Mouse (Mus musculus) gastrocnemius, postnatal 10 days (tissue): ENCODE data around the gene Olfr304. TPM values are rescaled to one million over a fixed set of nuclear protein-coding genes. Genes with fewer than 3 reads are reported as not detected.
"Not testable (repeated sequence)": the region's sequence is repeated elsewhere in the genome, so short reads cannot be mapped to it uniquely, and the experiment has no call there.

Experiments used
- DNase-seq: peaks from one replicate; pipeline ENCODE4 v3.0.0; 2021; ENCODE audit warnings: mixed read lengths
- long read RNA-seq, 2 experiments: library from polyadenylated mRNA; stranded (forward); transcript quantifications; one replicate each; pipeline ENCODE4 v2.0.0; 2021
- total RNA-seq, 2 experiments: library from RNA; stranded (reverse); gene quantifications; 2 replicates each; pipeline ENCODE4 v1.2.3; 2021

Gene Olfr304
- not detected for total RNA-seq
- long read RNA-seq, experiment 1, result 0 reads
- long read RNA-seq, experiment 2, result 0 reads

DNA sequence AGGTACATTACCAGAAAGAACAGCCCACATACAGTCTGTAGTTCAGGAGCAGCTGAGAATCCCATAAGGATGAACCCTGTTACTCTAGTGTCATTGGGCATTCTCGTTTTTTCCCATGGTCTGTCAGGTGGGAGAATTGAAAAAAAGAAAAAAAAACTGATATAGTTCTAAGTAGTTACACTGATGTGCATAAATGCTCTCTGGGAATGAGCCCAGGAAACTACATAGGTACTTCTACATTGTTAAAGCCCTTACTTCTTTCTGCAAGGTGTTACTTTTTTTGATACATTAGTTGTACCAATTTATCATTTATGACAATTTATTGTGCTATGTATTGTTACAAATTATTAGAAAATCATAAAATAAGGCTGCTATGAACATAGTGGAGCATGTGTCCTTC, at the start of gene Olfr304:
Olfr304 (minus strand) TSS at position 101 of the 400 bp plus-strand sequence.
- DNase-seq, result no peak

DNA sequence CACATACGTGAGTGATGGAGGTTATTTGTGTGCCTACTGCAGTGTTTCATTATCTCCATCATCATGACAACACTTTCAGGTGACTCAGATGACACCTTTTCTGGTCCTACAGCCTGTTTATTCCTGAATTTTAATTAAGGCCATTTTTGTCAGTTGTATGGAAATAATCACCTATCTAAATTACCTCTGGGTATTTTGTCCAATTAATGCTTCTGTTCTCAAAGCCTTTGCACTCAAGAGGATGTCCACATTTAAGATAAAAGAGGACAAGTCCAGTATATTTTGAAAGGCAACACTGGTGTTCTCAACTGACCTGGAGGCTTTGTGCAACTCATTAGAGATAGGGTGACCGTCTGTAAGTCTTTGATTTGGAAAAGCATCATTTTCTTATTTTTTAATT, 17.1 kb upstream of the Olfr304 start, which contains the start of gene Olfr301:
Olfr301 (plus strand) TSS at position 301 of the 400 bp plus-strand sequence.
- DNase-seq, result no peak

DNA sequence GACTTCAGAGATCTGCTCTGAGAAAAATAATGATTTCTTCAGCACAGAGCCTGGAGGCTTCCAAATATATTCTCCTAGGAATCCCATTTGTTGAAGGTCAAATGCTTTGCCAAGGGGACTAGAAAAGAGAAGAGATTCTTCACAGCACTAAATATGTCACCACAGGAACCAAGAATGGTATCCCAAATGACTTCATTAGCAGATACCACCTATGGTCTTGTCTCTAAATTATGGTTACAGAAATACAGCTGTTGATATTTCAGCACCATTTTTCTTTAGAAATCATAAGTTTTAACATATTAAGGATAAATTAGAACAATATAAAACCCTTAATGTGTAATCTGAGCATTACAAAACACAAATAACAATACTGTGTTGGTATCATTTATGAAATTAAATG, 11.2 kb upstream of the Olfr304 start, which contains the start of gene Olfr303:
Olfr303 (minus strand) TSS at position 101 of the 400 bp plus-strand sequence.
- no peak for DNase-seq

DNA sequence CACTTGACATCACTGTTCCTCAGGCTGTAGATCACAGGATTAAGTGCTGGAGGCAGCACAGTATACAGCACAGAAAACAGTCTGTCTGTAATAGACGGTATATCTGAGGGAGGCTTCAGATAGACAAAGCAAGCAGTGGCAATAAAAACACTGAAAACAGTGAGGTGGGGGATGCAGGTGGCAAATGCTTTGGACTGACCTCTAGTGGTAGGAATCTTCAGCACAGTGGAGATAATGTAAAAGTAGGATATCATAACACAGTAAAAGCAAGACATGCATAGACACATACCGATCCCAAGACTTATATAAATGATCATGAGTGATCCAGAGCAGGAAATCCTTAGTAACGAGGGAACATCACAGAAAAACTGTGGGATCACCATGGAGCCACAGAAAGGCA, 689 bp downstream of the Olfr304 start:
- DNase-seq, result no peak

DNA sequence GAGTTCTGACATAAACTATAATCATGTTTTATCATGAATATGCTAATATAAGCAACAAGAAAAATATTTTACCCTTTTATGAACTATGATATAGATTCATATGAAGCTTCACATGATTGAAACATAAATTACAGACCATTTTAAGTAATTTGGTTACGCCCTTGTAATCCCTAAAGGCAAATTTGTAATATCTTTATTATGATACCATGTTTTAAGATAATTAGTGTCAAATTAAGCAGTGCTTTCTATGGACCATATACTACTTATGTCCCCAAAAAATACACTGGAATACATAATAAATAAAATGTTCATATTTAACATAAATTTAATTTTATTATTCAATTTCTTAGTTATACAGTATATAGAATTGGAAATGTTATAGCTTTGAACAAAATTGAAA, 19.6 kb downstream of the Olfr304 start, which contains the start of gene Olfr305:
Olfr305 (minus strand) TSS at position 101 of the 400 bp plus-strand sequence.
- DNase-seq, result no peak

DNA sequence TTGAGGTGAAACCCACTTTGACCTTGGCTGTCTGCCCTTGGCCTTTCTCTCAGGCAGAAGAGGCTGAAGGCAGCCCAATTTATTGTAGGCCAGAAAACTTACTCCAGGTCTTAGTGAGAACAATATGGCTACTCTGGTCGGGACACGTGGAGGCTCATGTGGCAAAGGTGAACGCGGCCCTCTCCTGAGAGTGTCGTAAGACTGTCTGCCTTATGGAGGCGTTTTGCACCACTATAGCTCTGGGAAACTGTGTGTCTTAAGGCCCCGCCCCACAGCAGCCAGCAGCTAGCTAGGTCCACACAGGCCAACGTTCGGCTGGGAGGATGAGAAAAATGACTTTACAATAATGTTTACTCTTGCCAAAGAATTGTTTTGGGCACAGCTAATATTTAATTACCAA, 40.2 kb downstream of the Olfr304 start:
- DNase-seq, result not testable (repeated sequence)

DNA sequence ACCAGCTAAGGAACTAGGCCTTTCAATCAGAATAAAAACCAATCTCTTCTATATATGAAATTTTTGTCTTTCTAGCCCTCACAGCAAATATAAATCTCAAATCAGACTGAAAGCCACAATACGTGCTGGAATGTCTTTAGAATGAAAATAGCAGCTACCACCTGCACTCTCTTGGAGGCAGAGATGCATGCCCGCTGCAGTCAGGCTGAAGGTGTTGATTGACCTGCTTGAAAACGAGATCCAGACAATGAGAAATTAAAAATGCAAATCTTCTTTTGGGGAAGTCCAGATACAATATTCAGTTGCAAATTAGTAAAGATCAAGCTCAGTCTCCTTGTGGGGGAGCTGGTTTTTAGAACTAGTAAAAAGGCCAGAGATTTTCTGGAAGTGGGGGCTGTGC, 42.2 kb downstream of the Olfr304 start:
- DNase-seq, result no peak

DNA sequence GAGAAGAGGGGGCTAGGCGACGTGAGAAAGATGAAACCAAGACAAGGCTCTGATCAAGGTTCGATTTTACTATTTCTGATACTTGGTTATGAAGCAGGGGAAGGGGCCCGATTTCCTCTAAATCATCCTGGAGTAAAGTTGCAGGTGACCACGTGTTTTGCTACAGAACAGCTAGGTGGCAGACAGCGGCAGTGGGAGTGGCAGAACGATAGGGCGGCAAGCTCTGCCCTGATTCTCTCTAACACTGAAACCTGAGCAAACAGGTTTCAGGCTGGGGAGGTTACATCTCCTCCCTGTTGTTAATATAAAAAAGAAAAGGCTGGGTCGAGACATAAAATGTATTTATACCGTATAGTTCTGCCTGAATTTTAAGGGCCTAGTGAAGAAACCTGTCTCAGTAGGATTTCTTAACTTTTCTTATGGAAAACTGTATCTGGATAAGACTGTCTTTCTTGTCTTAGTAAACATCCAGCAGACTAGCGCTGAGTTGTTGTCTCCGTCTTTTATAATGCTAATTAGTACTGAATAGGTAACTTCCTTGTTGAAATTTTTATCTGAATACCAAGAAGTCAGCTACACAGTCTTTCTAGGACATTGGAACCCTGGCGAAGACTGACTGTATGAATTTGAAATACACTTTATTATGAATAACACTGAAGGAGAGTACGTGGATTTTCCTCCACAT, 43.4 kb downstream of the Olfr304 start:
- DNase-seq, result no peak

DNA sequence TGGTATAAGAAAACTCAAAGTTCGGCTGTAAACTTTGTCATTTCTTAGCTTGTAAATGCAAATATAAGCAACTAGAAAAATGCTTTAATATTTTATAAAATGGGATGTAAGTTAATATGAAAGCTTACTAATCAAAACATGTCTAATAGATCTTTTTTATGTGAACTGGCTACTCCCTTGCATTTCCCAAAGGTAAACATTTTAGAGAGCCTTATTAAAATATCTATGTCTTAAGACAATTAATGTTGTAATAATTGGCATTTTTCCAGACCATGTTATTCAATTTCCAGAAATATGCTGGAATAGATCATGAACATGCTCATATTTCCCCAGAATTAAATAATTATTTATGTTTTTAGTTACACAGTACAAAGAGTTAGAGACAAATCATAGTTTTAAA, 49.0 kb downstream of the Olfr304 start, which contains the start of gene Olfr307:
Olfr307 (minus strand) TSS at position 101 of the 400 bp plus-strand sequence.
- DNase-seq, result no peak

Other genes with a start within 250 kb of the Olfr304 start
- gene Vmn2r75, start 214.9 kb downstream of the Olfr304 start, total RNA-seq, result not detected
- not detected for gene Vmn2r76, start 140.3 kb downstream of the Olfr304 start, total RNA-seq
- not detected for gene Olfr310, start 109.5 kb downstream of the Olfr304 start, total RNA-seq
- gene Olfr309, start 73.0 kb downstream of the Olfr304 start, total RNA-seq, result not detected
- not detected for gene Olfr308, start 61.0 kb downstream of the Olfr304 start, total RNA-seq
- not detected for gene Olfr307, start 49.1 kb downstream of the Olfr304 start, total RNA-seq
- gene Olfr305, start 19.7 kb downstream of the Olfr304 start, total RNA-seq, result not detected
- gene Olfr303, start 11.1 kb upstream of the Olfr304 start, total RNA-seq, result not detected
- not detected for gene Olfr301, start 17.2 kb upstream of the Olfr304 start, total RNA-seq
- gene Olfr299, start 73.3 kb upstream of the Olfr304 start, total RNA-seq, result not detected
- gene Olfr298, start 105.8 kb upstream of the Olfr304 start, total RNA-seq, result not detected
- gene Olfr297, start 133.3 kb upstream of the Olfr304 start, total RNA-seq, result not detected
- not detected for gene Olfr295, start 197.2 kb upstream of the Olfr304 start, total RNA-seq
- not detected for gene Olfr294, start 230.0 kb upstream of the Olfr304 start, total RNA-seq